Mouse (Mus musculus): ENCODE data around the gene Syncrip. TPM values are rescaled to one million over a fixed set of nuclear protein-coding genes. Genes with fewer than 3 reads are reported as not detected.
"Not testable (repeated sequence)": the region's sequence is repeated elsewhere in the genome, so short reads cannot be mapped to it uniquely, and the experiment has no call there.

Gene Syncrip
- 122 and 127 TPM in 2 replicates for polyA plus RNA-seq (2016; fragmentation: Nextera tagmentation; extraction: Ambion mirVana)

DNA sequence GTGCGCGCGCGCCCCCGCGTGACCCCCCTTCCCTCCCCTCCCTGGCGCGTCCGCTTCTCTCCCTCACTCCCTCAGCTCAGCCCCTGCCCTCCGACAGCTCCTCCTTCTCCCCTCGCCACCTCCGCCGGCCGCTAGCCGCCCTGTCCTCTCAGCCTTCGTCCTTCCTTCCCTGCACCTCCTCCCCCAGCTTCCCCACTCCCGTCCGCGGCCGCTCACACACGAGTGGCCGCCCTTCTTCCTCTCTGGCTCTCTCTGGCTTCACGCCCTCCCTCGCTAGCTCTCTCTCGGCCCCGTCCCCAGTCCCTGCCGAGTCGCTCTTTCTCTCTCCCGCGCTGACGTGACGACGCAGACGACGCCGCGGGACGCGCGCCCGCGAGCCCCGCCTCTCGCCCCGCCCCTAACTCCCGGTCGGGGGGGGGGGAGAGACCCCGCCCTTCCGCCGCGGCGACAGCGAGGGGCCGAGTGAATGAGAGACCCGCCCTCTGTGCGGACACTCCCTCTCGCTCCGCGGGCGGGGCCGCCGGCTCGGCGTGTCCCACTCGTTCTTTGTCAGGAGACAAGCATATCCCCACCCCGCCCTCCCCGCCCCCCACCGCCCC, at the start of gene Syncrip:
Gene Syncrip, minus strand, starts transcription at position 345 of the 599 bp plus-strand sequence.
- H3K4me3 ChIP-seq: peak within 1 kb of the TSS; percentile 100
- H3K36me3 ChIP-seq, H3K27me3 ChIP-seq, H3K9me3 ChIP-seq, H3K4me1 ChIP-seq: not testable (repeated sequence)
- H3K4me2 ChIP-seq (replicated peaks): peak within 1 kb of the TSS; percentile 78
- peak; percentile 93 for ATAC-seq (ENCODE audit: insufficient number of reproducible peaks, insufficient read depth, low FRiP score, low TSS enrichment)
- under 1% methylated on average over 48 of the region's 68 CpGs for WGBS
- H3K27ac ChIP-seq: peak within 1 kb of the TSS; percentile 99
- H3K9ac ChIP-seq: peak within 1 kb of the TSS; percentile 100

GRCm38 (mm10) chr9:88529979-88530580, 47.7 kb upstream of the Syncrip start:
- no peak for ATAC-seq (ENCODE audit: insufficient number of reproducible peaks, insufficient read depth, low FRiP score, low TSS enrichment)
- H3K4me3 ChIP-seq: no peak overlapping the region
- no peaks in the 10 kb centered on the region for H3K4me1 ChIP-seq
- no peak overlapping the region for H3K4me2 ChIP-seq (replicated peaks)
- WGBS: 74% methylated on average over 5 of the region's 5 CpGs
- H3K9ac ChIP-seq: no peak overlapping the region
- no peaks in the 10 kb centered on the region for H3K9me3 ChIP-seq
- H3K36me3 ChIP-seq: no peaks in the 10 kb centered on the region
- no peaks in the 10 kb centered on the region for H3K27me3 ChIP-seq
- H3K27ac ChIP-seq: no peak overlapping the region

- H3K4me3 ChIP-seq: no peak overlapping the region
- no peak overlapping the region for H3K27ac ChIP-seq
- WGBS: 84% methylated on average over 3 of the region's 3 CpGs
- H3K27me3 ChIP-seq: no peaks in the 10 kb centered on the region
- H3K4me2 ChIP-seq (replicated peaks): no peak overlapping the region
- H3K9me3 ChIP-seq: no peaks in the 10 kb centered on the region
- H3K9ac ChIP-seq: no peak overlapping the region
- no peak for ATAC-seq (ENCODE audit: insufficient number of reproducible peaks, insufficient read depth, low FRiP score, low TSS enrichment)
- H3K4me1 ChIP-seq: no peaks in the 10 kb centered on the region
- no peaks in the 10 kb centered on the region for H3K36me3 ChIP-seq
These were observed 47.2 kb upstream of the Syncrip start for GRCm38 (mm10) chr9:88529571-88529970.

GRCm38 (mm10) chr9:88528736-88529135, 46.4 kb upstream of the Syncrip start:
- no peak overlapping the region for H3K4me3 ChIP-seq
- H3K9ac ChIP-seq: no peak overlapping the region
- WGBS: 78% methylated on average over 5 of the region's 5 CpGs
- H3K9me3 ChIP-seq: no peaks in the 10 kb centered on the region
- no peak overlapping the region for H3K4me2 ChIP-seq (replicated peaks)
- no peak overlapping the region for H3K27ac ChIP-seq
- no peak for ATAC-seq (ENCODE audit: insufficient number of reproducible peaks, insufficient read depth, low FRiP score, low TSS enrichment)
- H3K36me3 ChIP-seq: no peaks in the 10 kb centered on the region
- H3K27me3 ChIP-seq: no peaks in the 10 kb centered on the region
- H3K4me1 ChIP-seq: no peaks in the 10 kb centered on the region

DNA sequence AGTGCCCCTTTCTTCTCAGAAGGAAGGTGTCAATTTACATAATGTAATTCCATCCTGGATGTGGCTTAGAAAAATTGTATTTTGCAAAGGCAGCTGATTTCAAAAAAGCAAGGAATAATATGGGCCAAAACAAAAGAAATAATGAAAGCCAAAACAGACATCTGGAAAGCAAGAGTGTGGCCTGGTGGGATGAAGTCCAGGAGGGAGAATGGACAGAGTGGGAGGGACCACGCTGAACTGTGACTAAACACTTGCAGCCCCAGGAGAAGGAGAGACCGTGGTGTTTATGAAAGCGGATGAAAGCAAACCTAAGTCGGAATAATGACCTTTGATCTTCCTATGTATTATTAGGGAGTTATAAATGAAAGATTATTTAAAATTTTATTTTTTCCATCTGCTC, 45.6 kb upstream of the Syncrip start:
- 56% methylated on average over 4 of the region's 4 CpGs for WGBS
- ATAC-seq (ENCODE audit: insufficient number of reproducible peaks, insufficient read depth, low FRiP score, low TSS enrichment): no peak

DNA sequence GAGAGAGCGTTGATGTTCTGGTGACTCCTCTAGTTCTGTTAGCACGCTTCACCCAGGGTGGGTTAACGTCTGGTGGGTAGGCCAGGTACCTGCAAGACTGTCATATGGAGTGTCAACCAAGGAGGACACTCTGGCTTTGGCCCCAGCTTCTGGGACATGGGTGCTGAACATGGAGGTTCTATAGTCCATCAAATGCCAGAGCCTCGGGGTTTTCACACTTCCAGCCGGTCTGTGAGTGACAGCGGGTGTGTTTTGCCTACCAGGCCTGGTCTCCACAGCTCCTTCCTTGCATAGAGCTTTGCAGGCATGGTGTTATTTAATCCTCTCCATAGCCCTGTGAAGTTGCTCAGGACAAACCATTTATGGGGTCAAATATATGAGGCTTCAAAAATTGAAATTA, 43.0 kb upstream of the Syncrip start:
- no peak overlapping the region for H3K9ac ChIP-seq
- no peak overlapping the region for H3K4me3 ChIP-seq
- 90% methylated on average over 6 of the region's 6 CpGs for WGBS
- H3K36me3 ChIP-seq: peaks cover 9% of the 10 kb centered on the region
- H3K27ac ChIP-seq: no peak overlapping the region
- no peak for ATAC-seq (ENCODE audit: insufficient number of reproducible peaks, insufficient read depth, low FRiP score, low TSS enrichment)
- no peak overlapping the region for H3K4me2 ChIP-seq (replicated peaks)
- peaks cover 8% of the 10 kb centered on the region; the same call in 1 of the 2 replicates for H3K4me1 ChIP-seq
- H3K9me3 ChIP-seq: no peaks in the 10 kb centered on the region
- H3K27me3 ChIP-seq: no peaks in the 10 kb centered on the region

More for the DNA sequence above, 45.6 kb upstream of the Syncrip start:
- no peaks in the 10 kb centered on the region for H3K4me1 ChIP-seq
- H3K9ac ChIP-seq: no peak overlapping the region
- H3K9me3 ChIP-seq: no peaks in the 10 kb centered on the region
- H3K27me3 ChIP-seq: no peaks in the 10 kb centered on the region
- H3K4me3 ChIP-seq: no peak overlapping the region
- no peak overlapping the region for H3K27ac ChIP-seq
- H3K36me3 ChIP-seq: no peaks in the 10 kb centered on the region
- no peak overlapping the region for H3K4me2 ChIP-seq (replicated peaks)

GRCm38 (mm10) chr9:88524796-88525195, 42.4 kb upstream of the Syncrip start:
- Histone ChIP-seq H3K4me2 (replicated peaks) (no peak overlapping the region), H3K4me1 (peaks cover 8% of the 10 kb centered on the region; the same call in 1 of the 2 replicates), H3K9ac (no peak overlapping the region), H3K27ac (no peak overlapping the region), H3K9me3 (no peaks in the 10 kb centered on the region), H3K4me3 (no peak overlapping the region), H3K27me3 (no peaks in the 10 kb centered on the region), H3K36me3 (peaks cover 11% of the 10 kb centered on the region)
- ATAC-seq (ENCODE audit: insufficient number of reproducible peaks, insufficient read depth, low FRiP score, low TSS enrichment): no peak
- WGBS: 81% methylated on average over 3 of the region's 3 CpGs

DNA sequence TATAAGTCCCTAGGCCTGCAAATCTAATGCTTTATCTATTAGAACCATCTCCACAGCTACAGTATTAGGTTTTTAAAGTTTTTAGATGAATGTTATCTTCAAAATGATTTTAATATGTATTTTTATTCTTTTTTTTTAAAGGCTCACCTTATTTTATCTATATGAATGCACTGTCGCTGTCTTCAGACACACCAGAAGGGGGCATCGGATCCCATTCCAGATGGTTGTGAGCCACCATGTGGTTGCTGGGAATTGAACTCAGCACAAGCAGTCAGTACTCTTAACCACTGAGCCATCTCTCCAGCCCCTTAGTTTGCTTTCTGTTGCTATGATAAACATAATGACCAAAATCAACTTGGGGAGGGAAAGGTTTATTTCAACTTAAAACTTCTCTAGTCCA, 42.0 kb upstream of the Syncrip start:
- Histone ChIP-seq H3K27ac (no peak overlapping the region), H3K9ac (no peak overlapping the region), H3K4me2 (replicated peaks) (no peak overlapping the region), H3K4me1 (peaks cover 8% of the 10 kb centered on the region; the same call in 1 of the 2 replicates), H3K36me3 (peaks cover 11% of the 10 kb centered on the region), H3K4me3 (no peak overlapping the region), H3K27me3 (no peaks in the 10 kb centered on the region), H3K9me3 (no peaks in the 10 kb centered on the region)
- ATAC-seq (ENCODE audit: insufficient number of reproducible peaks, insufficient read depth, low FRiP score, low TSS enrichment): no peak
- WGBS: 93% methylated on average over 2 of the region's 2 CpGs

GRCm38 (mm10) chr9:88523335-88523668, 40.9 kb upstream of the Syncrip start:
- Histone ChIP-seq H3K9ac (peak overlapping the region; percentile 54), H3K9me3 (no peaks in the 10 kb centered on the region), H3K4me1 (peaks cover 8% of the 10 kb centered on the region; the same call in 1 of the 2 replicates), H3K4me3 (peak overlapping the region; percentile 76), H3K36me3 (peaks cover 11% of the 10 kb centered on the region), H3K27ac (peak overlapping the region; percentile 92), H3K27me3 (no peaks in the 10 kb centered on the region), H3K4me2 (replicated peaks) (peak overlapping the region; percentile 60)
- ATAC-seq (ENCODE audit: insufficient number of reproducible peaks, insufficient read depth, low FRiP score, low TSS enrichment): no peak
- under 1% methylated on average over 16 of the region's 16 CpGs for WGBS

DNA sequence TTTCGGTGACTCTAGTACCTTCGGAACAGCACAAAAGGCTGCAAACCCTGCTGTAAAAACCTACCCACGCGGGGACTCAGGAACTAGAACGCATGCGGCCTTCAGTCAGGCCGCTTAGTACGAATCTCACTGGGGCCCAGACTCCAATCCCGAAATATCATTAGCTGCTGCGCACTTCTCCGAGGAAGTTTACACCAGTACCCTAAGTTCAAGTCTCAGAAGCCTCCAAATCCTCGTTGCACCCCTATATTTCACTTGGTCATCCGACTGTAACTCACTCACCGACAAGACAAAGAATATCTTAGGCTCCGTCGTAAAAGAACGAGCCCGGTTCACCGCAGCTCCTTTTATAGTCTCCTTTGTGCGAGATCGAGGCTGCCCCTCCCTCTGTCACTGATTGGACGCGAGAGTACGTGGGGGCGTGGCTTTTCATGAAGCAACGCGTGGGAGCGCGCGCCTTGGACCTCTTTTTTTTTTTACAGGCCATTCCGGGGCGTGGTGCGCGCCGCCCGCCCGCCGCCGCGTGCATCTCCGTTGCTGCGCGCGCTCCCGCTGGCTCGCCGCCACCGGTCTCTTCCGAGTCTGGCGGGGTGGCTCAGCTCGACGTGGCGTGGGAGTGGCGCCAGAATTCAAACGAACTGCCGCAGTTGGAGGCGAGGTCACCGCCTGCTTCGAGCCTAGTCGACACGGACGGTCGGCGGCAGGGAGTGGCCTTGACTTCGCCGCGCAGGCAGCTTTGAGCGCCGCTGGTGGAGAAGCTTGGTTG, 40.4 kb upstream of the Syncrip start:
- no peaks in the 10 kb centered on the region for H3K27me3 ChIP-seq
- peak overlapping the region; percentile 95 for H3K9ac ChIP-seq
- peak overlapping the region; percentile 92 for H3K27ac ChIP-seq
- peak; percentile 84 for ATAC-seq (ENCODE audit: insufficient number of reproducible peaks, insufficient read depth, low FRiP score, low TSS enrichment)
- H3K4me2 ChIP-seq (replicated peaks): peak overlapping the region; percentile 60
- peak overlapping the region; percentile 76 for H3K4me3 ChIP-seq
- H3K4me1 ChIP-seq: peaks cover 8% of the 10 kb centered on the region; the same call in 1 of the 2 replicates
- WGBS: under 1% methylated on average over 69 of the region's 69 CpGs
- no peaks in the 10 kb centered on the region for H3K9me3 ChIP-seq
- peaks cover 11% of the 10 kb centered on the region for H3K36me3 ChIP-seq

- peak overlapping the region; percentile 92 for H3K27ac ChIP-seq
- peak overlapping the region; percentile 95 for H3K9ac ChIP-seq
- no peak for ATAC-seq (ENCODE audit: insufficient number of reproducible peaks, insufficient read depth, low FRiP score, low TSS enrichment)
- under 1% methylated on average over 10 of the region's 10 CpGs for WGBS
- no peaks in the 10 kb centered on the region for H3K27me3 ChIP-seq
- H3K4me2 ChIP-seq (replicated peaks): peak overlapping the region; percentile 53
- peaks cover 8% of the 10 kb centered on the region; the same call in 1 of the 2 replicates for H3K4me1 ChIP-seq
- H3K4me3 ChIP-seq: peak overlapping the region; percentile 76
- no peaks in the 10 kb centered on the region for H3K9me3 ChIP-seq
- H3K36me3 ChIP-seq: peaks cover 11% of the 10 kb centered on the region
These were observed 39.7 kb upstream of the Syncrip start for GRCm38 (mm10) chr9:88521961-88522568.

Measured in embryonic facial prominence, embryonic 12.5 days (tissue).